Mouse (Mus musculus) heart, embryonic 14.5 days (tissue): ENCODE data around the gene Etl4. TPM values are rescaled to one million over a fixed set of nuclear protein-coding genes. Genes with fewer than 3 reads are reported as not detected.
"Not testable (repeated sequence)": the region's sequence is repeated elsewhere in the genome, so short reads cannot be mapped to it uniquely, and the experiment has no call there.

ENCODE experiments used
- ATAC-seq: fragments of 200-750 bp; cut with Nextera tagmentation; 2 replicates; pipeline ENCODE4 v1.8.0; 2017; ENCODE audit warnings: low read depth, moderate TSS enrichment; ENCODE audit not compliant: insufficient number of reproducible peaks, insufficient read depth, low FRiP score
- H3K27ac ChIP-seq, 2 experiments: fragments of 200-500 bp in 1 of 2; fragments of 300-500 bp in 1 of 2; sonication (generic) in 1 of 2; replicated peaks in 1 of 2; 2 replicates each; pipeline ENCODE4 v1.5.1; 2012 to 2014; ENCODE audit warnings: low read depth in 2 of 2, low read length in 2 of 2, control low read depth in 1 of 2, mild to moderate bottlenecking in 1 of 2, mixed read lengths in 1 of 2; ENCODE audit not compliant: control insufficient read depth in 1 of 2, insufficient read depth in 1 of 2
- H3K27me3 ChIP-seq: fragments of 300-500 bp; sonication (generic); 2 replicates; pipeline ENCODE4 v1.6.1; 2014; ENCODE audit warnings: mild to moderate bottlenecking, low read length, control low read depth; ENCODE audit not compliant: control insufficient read depth, insufficient read depth
- H3K36me3 ChIP-seq: fragments of 300-500 bp; sonication (generic); 2 replicates; pipeline ENCODE4 v1.6.1; 2014; ENCODE audit warnings: mild to moderate bottlenecking, control low read depth, low read length, mixed read lengths; ENCODE audit not compliant: control insufficient read depth, insufficient read depth
- H3K4me1 ChIP-seq, 2 experiments: fragments of 200-500 bp in 1 of 2; fragments of 300-500 bp in 1 of 2; sonication (generic) in 1 of 2; 2 replicates each; pipeline ENCODE4 v1.6.1; 2012 to 2014; ENCODE audit warnings: low read length in 2 of 2, control low read depth in 1 of 2, mixed read lengths in 1 of 2; ENCODE audit not compliant: control insufficient read depth in 2 of 2, insufficient read depth in 2 of 2
- H3K4me2 ChIP-seq: fragments of 300-500 bp; sonication (generic); 2 replicates; pipeline ENCODE4 v1.6.1; 2014; ENCODE audit warnings: mild to moderate bottlenecking, low read length
- H3K4me3 ChIP-seq, 2 experiments: fragments of 200-500 bp in 1 of 2; fragments of 300-500 bp in 1 of 2; sonication (generic) in 1 of 2; 2 replicates each; pipeline ENCODE4 v1.5.1; 2012 to 2014; ENCODE audit warnings: low read length in 2 of 2, mild to moderate bottlenecking in 2 of 2, control low read depth in 1 of 2, low read depth in 1 of 2, moderate library complexity in 1 of 2; ENCODE audit not compliant: control insufficient read depth in 1 of 2, insufficient read depth in 1 of 2
- H3K9ac ChIP-seq: fragments of 300-500 bp; sonication (generic); 2 replicates; pipeline ENCODE4 v1.6.1; 2014; ENCODE audit warnings: mild to moderate bottlenecking, low read length
- H3K9me3 ChIP-seq: fragments of 300-500 bp; sonication (generic); 2 replicates; pipeline ENCODE4 v1.6.1; 2016; ENCODE audit warnings: low read length, control low read depth; ENCODE audit not compliant: control insufficient read depth
- WGBS: fragments of 180-500 bp; shearing (Covaris S2); extraction: QIAGEN DNeasy Blood & Tissue Kit; methylation state at CpG from one replicate; pipeline ENCODE4 v1.1.7; 2014; 5-methylcytosine and 5-hydroxymethylcytosine counted together
- polyA plus RNA-seq: library from polyadenylated mRNA; unstranded; fragments of >200 nt; fragmentation: Nextera tagmentation; extraction: Ambion mirVana; gene quantifications from 2 replicates; pipeline ENCODE4 v1.2.1, GENCODE M21; 2014

Gene Etl4
- polyA plus RNA-seq, 1 experiment from 2014 or later = 11.3 TPM

DNA sequence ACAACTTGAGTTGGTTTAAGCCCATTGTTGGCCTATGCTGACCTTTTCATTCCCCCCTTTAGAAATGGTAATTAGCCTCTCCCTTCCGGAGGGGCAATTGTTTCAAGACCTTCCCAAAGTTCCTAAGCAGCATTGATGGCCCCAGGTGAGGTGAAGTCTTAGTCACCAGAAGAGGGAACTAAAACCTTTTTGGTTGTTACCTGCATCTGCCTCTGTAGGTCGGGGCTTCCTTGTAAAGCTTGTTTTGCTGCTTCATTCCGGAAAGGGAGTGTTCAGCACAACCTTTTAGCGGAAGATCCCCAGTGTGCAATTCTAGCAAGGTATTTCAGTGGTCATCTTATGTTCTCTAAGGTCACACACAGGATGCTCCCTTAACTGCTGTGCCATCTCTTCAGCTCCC lies 759.8 kb downstream of the Etl4 start:
- Histone ChIP-seq H3K27ac (no peak overlapping the region), H3K4me1 (peaks cover 0 to 2% of the 10 kb centered on the region in 2 experiments; a peak in 1 of 4 replicates), H3K36me3 (no peaks in the 10 kb centered on the region), H3K4me3 (no peak overlapping the region), H3K27me3 (no peaks in the 10 kb centered on the region), H3K9me3 (no peaks in the 10 kb centered on the region), H3K9ac (no peak overlapping the region), H3K4me2 (no peak overlapping the region)
- WGBS = 74% methylated on average over 4 of the region's 4 CpGs
- ATAC-seq = no peak

DNA sequence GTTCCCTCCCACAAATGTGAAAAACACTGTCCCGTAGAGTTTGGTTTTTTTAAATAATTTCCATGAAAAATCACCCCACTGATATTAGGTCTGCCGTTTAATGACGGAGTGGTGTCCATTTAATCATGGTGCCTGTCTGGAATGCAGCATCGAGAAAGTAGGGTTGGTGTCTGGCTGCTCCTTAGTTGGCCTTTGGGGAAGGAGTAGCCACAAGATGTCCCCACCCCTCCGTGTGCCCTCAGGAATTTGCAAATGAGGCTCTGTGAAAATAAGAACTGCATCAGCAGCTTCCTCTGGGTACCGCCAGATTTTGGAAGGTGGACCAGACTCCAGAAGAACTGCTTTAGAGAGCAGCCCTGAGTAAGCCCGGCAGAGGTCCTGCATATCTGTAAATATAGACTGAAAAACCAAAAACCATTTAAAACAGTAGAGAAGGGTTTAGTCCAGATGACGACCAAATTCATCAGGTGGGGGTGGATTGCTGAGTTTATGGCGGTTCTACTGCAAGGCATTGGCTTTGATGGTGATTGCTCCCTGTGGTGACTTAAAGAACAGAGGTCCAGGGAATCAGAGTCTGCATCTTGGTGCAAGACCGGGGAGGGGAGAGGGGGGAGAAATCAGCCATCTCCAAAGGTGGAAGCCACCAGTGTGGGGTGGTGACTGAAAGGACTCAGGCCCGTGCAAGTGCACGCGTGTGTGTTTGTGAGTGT lies 762.1 kb downstream of the Etl4 start:
- 67% methylated on average over 13 of the region's 13 CpGs for WGBS
- Histone ChIP-seq H3K4me2 (no peak overlapping the region), H3K36me3 (no peaks in the 10 kb centered on the region), H3K4me3 (no peak overlapping the region), H3K4me1 (no peaks in the 10 kb centered on the region), H3K9me3 (no peaks in the 10 kb centered on the region), H3K27ac (no peak overlapping the region), H3K9ac (no peak overlapping the region), H3K27me3 (no peaks in the 10 kb centered on the region)
- no peak for ATAC-seq

DNA sequence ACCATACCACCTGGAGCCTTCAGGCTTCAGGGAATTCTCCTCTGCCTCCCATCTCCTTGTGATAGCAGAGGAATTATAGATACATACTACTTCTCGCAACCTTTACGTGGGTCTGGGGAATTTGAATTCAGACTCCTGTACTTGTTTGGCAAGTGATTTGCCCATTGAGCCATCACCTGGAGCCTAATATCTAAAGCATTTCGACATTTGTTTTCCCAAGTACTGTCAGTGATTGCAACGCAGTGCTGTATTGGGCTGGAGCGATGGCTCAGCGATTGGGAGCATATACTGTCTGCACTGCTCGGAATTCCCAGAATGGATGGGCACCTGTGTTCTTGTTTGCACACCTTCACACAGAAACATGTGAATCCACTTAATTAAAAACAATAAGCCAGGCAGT lies 762.7 kb downstream of the Etl4 start:
- 91% methylated on average over 7 of the region's 7 CpGs for WGBS
- no peak for ATAC-seq

DNA sequence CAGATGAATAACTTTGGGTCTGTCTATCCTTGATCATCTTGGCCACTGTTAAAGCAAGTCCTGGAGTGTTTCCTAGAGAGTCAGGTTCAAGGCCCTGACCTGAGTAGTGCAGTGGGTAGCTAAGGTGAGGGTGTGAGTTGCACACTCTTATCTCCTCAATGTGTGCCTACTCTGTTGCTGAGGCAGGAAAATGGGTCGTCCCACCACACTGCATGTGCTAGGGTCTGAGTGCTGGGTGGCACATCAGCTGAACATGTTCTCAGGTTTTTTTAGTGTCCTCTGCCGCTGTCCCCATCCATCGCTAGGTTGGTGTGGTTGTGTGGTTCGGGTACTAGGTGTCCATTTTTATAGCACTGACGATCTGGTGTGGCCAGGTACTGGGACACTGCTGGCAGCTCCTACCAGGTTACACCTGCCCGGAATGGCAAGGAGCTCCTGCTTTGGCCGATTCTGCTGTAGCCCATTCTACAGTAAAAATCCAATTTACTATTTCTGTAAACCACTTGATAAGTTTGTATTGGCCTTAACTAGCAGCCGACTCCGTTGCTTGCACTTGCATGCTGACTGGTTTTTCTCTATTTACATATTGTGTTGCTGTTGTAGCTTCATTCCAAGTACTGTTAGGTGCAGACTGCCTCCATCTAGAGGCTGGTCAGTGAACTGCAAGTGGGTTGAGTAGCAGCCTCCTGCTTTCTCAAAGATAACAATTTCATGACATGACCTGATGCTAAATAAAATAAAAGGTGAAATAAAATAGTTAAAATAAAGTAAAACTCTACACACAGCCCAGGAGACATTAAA lies 763.4 kb downstream of the Etl4 start:
- no peak for ATAC-seq

More for the DNA sequence above, 762.7 kb downstream of the Etl4 start:
- no peak overlapping the region for H3K27ac ChIP-seq
- H3K9ac ChIP-seq = no peak overlapping the region
- no peaks in the 10 kb centered on the region for H3K27me3 ChIP-seq
- no peak overlapping the region for H3K4me3 ChIP-seq
- H3K36me3 ChIP-seq = no peaks in the 10 kb centered on the region
- H3K9me3 ChIP-seq = no peaks in the 10 kb centered on the region
- H3K4me2 ChIP-seq = no peak overlapping the region
- H3K4me1 ChIP-seq = no peaks in the 10 kb centered on the region

DNA sequence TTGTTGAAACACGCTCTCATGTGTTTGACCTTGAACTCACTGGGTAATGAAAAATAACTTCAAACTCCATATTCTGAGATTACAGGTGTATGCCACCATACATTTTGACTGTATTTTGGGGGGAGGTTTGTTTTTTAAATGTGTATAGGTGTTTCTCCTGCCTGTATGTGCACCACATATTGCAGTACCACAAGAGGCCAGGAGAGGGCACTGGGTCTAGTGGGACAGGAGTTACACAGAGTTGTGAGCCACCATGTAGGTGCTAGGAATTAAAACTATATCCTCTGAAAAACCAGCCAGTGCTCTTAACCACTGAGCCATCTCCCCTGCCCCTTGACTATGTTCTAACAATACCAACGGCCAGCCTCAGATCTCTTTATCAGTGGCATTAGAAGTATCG lies 766.8 kb downstream of the Etl4 start:
- Histone ChIP-seq H3K27ac (no peak overlapping the region), H3K27me3 (no peaks in the 10 kb centered on the region), H3K9me3 (no peaks in the 10 kb centered on the region), H3K36me3 (no peaks in the 10 kb centered on the region), H3K4me1 (no peaks in the 10 kb centered on the region), H3K4me2 (no peak overlapping the region), H3K9ac (no peak overlapping the region), H3K4me3 (no peak overlapping the region)
- 83% methylated on average over 3 of the region's 3 CpGs for WGBS
- no peak for ATAC-seq

More for the DNA sequence above, 763.4 kb downstream of the Etl4 start:
- WGBS = 60% methylated on average over 9 of the region's 9 CpGs
- Histone ChIP-seq H3K4me1 (no peaks in the 10 kb centered on the region), H3K9ac (no peak overlapping the region), H3K4me3 (no peak overlapping the region), H3K27ac (no peak overlapping the region), H3K9me3 (no peaks in the 10 kb centered on the region), H3K27me3 (no peaks in the 10 kb centered on the region), H3K36me3 (no peaks in the 10 kb centered on the region), H3K4me2 (no peak overlapping the region)

DNA sequence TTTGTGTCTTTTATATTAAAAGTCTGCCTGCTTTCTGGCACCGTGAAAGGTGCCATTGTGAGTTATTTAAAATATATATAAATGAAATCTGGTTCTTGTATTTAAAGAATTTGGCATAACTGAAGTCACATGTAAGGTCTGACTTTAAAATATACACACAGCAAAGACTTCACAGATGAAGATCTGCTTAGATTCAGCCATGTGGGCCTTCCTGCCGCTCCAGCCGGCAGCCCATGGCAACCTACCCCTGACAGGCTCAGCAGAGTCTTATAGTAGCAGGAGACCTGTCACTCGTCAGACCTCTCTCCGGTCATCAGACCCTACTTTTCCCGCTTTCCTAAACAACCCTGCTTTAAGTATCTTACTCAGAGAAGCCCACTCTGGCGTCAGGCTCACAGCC lies 769.2 kb downstream of the Etl4 start:
- Histone ChIP-seq H3K4me2 (no peak overlapping the region), H3K36me3 (no peaks in the 10 kb centered on the region), H3K9ac (no peak overlapping the region), H3K27me3 (no peaks in the 10 kb centered on the region), H3K4me3 (no peak overlapping the region), H3K27ac (no peak overlapping the region), H3K9me3 (no peaks in the 10 kb centered on the region), H3K4me1 (peaks cover 3 to 4% of the 10 kb centered on the region in 2 experiments; a peak in 2 of 4 replicates)
- WGBS = 61% methylated on average over 7 of the region's 7 CpGs
- ATAC-seq = no peak

DNA sequence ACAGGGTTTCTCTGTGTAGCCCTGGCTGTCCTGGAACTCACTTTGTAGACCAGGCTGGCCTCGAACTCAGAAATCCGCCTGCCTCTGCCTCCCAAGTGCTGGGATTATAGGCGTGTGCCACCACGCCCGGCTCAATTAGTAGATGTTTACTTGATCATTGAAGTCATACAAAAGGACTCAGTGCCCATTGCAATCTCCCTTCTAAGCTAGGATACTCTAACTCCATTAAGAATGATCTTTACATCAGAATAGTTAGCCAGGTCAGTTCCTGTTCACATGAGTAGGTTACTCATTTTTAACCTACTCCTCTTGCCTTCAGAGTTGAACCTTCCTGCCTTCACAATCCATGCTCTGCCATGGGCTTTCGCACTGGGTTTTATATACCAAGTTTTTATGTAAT lies 772.6 kb downstream of the Etl4 start:
- not testable (repeated sequence) for H3K4me3 ChIP-seq, H3K4me1 ChIP-seq, H3K4me2 ChIP-seq, H3K9me3 ChIP-seq, H3K27me3 ChIP-seq, ATAC-seq, H3K36me3 ChIP-seq, H3K9ac ChIP-seq, H3K27ac ChIP-seq
- WGBS = 96% methylated on average over 6 of the region's 6 CpGs
